Mouse (Mus musculus): ENCODE data around the gene Hoxd11. TPM values are rescaled to one million over a fixed set of nuclear protein-coding genes. Genes with fewer than 3 reads are reported as not detected.

Gene Hoxd11
- total and polyA plus RNA-seq, 2 experiments from 2014 or later = 0.11 TPM; not detected in 1

- Histone ChIP-seq H3K36me3 (replicated peaks; ENCODE audit: control insufficient read depth, insufficient read depth, low read length) (no peaks in the 10 kb centered on the region), H3K9ac (replicated peaks; ENCODE audit: low read depth, low read length) (no peak overlapping the region), H3K27me3 (ENCODE audit: control insufficient read depth, insufficient read depth, low read length) (peaks cover 99% of the 10 kb centered on the region), H3K4me3 (ENCODE audit: low read depth, low read length) (no peak overlapping the region), H3K9me3 (replicated peaks; ENCODE audit: control insufficient read depth, low read length) (no peaks in the 10 kb centered on the region), H3K27ac (ENCODE audit: low read depth) (no peak overlapping the region), H3K4me1 (ENCODE audit: control insufficient read depth, insufficient read depth) (no peaks in the 10 kb centered on the region), H3K4me2 (ENCODE audit: low read depth, low read length) (no peak overlapping the region)
- ATAC-seq (ENCODE audit: insufficient read depth, low read depth) (no peak), DNase-seq (ENCODE audit: low spot score) (no peak)
- TF ChIP-seq EP300 (IDR thresholded peaks at IDR 0.05; ENCODE audit: low read depth) (no peak), CTCF (IDR thresholded peaks at IDR 0.05; ENCODE audit: low read depth) (no peak)
- 5% methylated on average over 23 of the region's 23 CpGs for WGBS
Measured at GRCm38 (mm10) chr2:74699664-74700545, 20.5 kb downstream of the Hoxd11 start.

GRCm38 (mm10) chr2:74700546-74701112, 21.3 kb downstream of the Hoxd11 start:
- peaks cover 99% of the 10 kb centered on the region for H3K27me3 ChIP-seq (ENCODE audit: control insufficient read depth, insufficient read depth, low read length)
- no peak overlapping the region for H3K9ac ChIP-seq (replicated peaks; ENCODE audit: low read depth, low read length)
- DNase-seq (ENCODE audit: low spot score) (no peak), ATAC-seq (ENCODE audit: insufficient read depth, low read depth) (no peak)
- H3K4me3 ChIP-seq (ENCODE audit: low read depth, low read length) = no peak overlapping the region
- no peaks in the 10 kb centered on the region for H3K36me3 ChIP-seq (replicated peaks; ENCODE audit: control insufficient read depth, insufficient read depth, low read length)
- no peaks in the 10 kb centered on the region for H3K4me1 ChIP-seq (ENCODE audit: control insufficient read depth, insufficient read depth)
- TF ChIP-seq EP300 (IDR thresholded peaks at IDR 0.05; ENCODE audit: low read depth) = no peak
- TF ChIP-seq CTCF (IDR thresholded peaks at IDR 0.05; ENCODE audit: low read depth) = no peak
- 7% methylated on average over 22 of the region's 22 CpGs for WGBS
- H3K4me2 ChIP-seq (ENCODE audit: low read depth, low read length) = no peak overlapping the region
- H3K9me3 ChIP-seq (replicated peaks; ENCODE audit: control insufficient read depth, low read length) = no peaks in the 10 kb centered on the region
- no peak overlapping the region for H3K27ac ChIP-seq (ENCODE audit: low read depth)

- no peak for ATAC-seq (ENCODE audit: insufficient read depth, low read depth)
- no peaks in the 10 kb centered on the region for H3K36me3 ChIP-seq (replicated peaks; ENCODE audit: control insufficient read depth, insufficient read depth, low read length)
- TF ChIP-seq EP300 (IDR thresholded peaks at IDR 0.05; ENCODE audit: low read depth) (no peak), CTCF (IDR thresholded peaks at IDR 0.05; ENCODE audit: low read depth) (peak; percentile 86)
- H3K9ac ChIP-seq (replicated peaks; ENCODE audit: low read depth, low read length) = no peak overlapping the region
- H3K9me3 ChIP-seq (replicated peaks; ENCODE audit: control insufficient read depth, low read length) = no peaks in the 10 kb centered on the region
- H3K4me1 ChIP-seq (ENCODE audit: control insufficient read depth, insufficient read depth) = no peaks in the 10 kb centered on the region
- peaks cover 98% of the 10 kb centered on the region for H3K27me3 ChIP-seq (ENCODE audit: control insufficient read depth, insufficient read depth, low read length)
- 17% methylated on average over 17 of the region's 17 CpGs for WGBS
- H3K4me3 ChIP-seq (ENCODE audit: low read depth, low read length) = no peak overlapping the region
- no peak overlapping the region for H3K27ac ChIP-seq (ENCODE audit: low read depth)
- peak; percentile 65 for DNase-seq (ENCODE audit: low spot score)
- no peak overlapping the region for H3K4me2 ChIP-seq (ENCODE audit: low read depth, low read length)
Measured at GRCm38 (mm10) chr2:74701949-74702819, 22.8 kb downstream of the Hoxd11 start.

GRCm38 (mm10) chr2:74702820-74703219, 23.5 kb downstream of the Hoxd11 start:
- H3K27me3 ChIP-seq (ENCODE audit: control insufficient read depth, insufficient read depth, low read length) = peaks cover 98% of the 10 kb centered on the region
- WGBS = 23% methylated on average over 6 of the region's 6 CpGs
- ATAC-seq (ENCODE audit: insufficient read depth, low read depth) = no peak

GRCm38 (mm10) chr2:74703317-74703716, 24.0 kb downstream of the Hoxd11 start:
- TF ChIP-seq CTCF (IDR thresholded peaks at IDR 0.05; ENCODE audit: low read depth) (no peak), EP300 (IDR thresholded peaks at IDR 0.05; ENCODE audit: low read depth) (no peak)
- peaks cover 98% of the 10 kb centered on the region for H3K27me3 ChIP-seq (ENCODE audit: control insufficient read depth, insufficient read depth, low read length)
- no peak overlapping the region for H3K9ac ChIP-seq (replicated peaks; ENCODE audit: low read depth, low read length)
- H3K4me2 ChIP-seq (ENCODE audit: low read depth, low read length) = no peak overlapping the region
- ATAC-seq (ENCODE audit: insufficient read depth, low read depth) (no peak), DNase-seq (ENCODE audit: low spot score) (no peak)
- H3K36me3 ChIP-seq (replicated peaks; ENCODE audit: control insufficient read depth, insufficient read depth, low read length) = no peaks in the 10 kb centered on the region
- H3K9me3 ChIP-seq (replicated peaks; ENCODE audit: control insufficient read depth, low read length) = no peaks in the 10 kb centered on the region
- no peaks in the 10 kb centered on the region for H3K4me1 ChIP-seq (ENCODE audit: control insufficient read depth, insufficient read depth)
- H3K4me3 ChIP-seq (ENCODE audit: low read depth, low read length) = no peak overlapping the region
- no peak overlapping the region for H3K27ac ChIP-seq (ENCODE audit: low read depth)
- 13% methylated on average over 10 of the region's 10 CpGs for WGBS

More at GRCm38 (mm10) chr2:74702820-74703219, 23.5 kb downstream of the Hoxd11 start:
- Histone ChIP-seq H3K9ac (replicated peaks; ENCODE audit: low read depth, low read length) (no peak overlapping the region), H3K27ac (ENCODE audit: low read depth) (no peak overlapping the region), H3K9me3 (replicated peaks; ENCODE audit: control insufficient read depth, low read length) (no peaks in the 10 kb centered on the region), H3K36me3 (replicated peaks; ENCODE audit: control insufficient read depth, insufficient read depth, low read length) (no peaks in the 10 kb centered on the region), H3K4me1 (ENCODE audit: control insufficient read depth, insufficient read depth) (no peaks in the 10 kb centered on the region), H3K4me2 (ENCODE audit: low read depth, low read length) (no peak overlapping the region), H3K4me3 (ENCODE audit: low read depth, low read length) (no peak overlapping the region)
- TF ChIP-seq EP300 (IDR thresholded peaks at IDR 0.05; ENCODE audit: low read depth) (no peak), CTCF (IDR thresholded peaks at IDR 0.05; ENCODE audit: low read depth) (no peak)
- no peak for DNase-seq (ENCODE audit: low spot score)
